Mouse (Mus musculus) kidney, postnatal 0 days (tissue): ENCODE measurements around the gene Cdk17. TPM values are rescaled to one million over a fixed set of nuclear protein-coding genes. Genes with fewer than 3 reads are reported as not detected.

Experiments used
- ATAC-seq: fragments of 200-750 bp; cut with Nextera tagmentation; replicated peaks from 2 replicates; pipeline ENCODE4 v1.8.0; 2017; ENCODE audit warnings: low read depth, moderate number of reproducible peaks, moderate TSS enrichment, moderate library complexity; ENCODE audit not compliant: low FRiP score
- DNase-seq: peaks from one replicate; pipeline ENCODE4 v3.0.0-alpha.2; 2016; ENCODE audit warnings: low spot score
- H3K27ac ChIP-seq: fragments of 300-500 bp; sonication (generic); 2 replicates; pipeline ENCODE4 v1.5.1; 2014; ENCODE audit warnings: mild to moderate bottlenecking
- H3K27me3 ChIP-seq: fragments of 300-500 bp; sonication (generic); 2 replicates; pipeline ENCODE4 v1.6.1; 2014; ENCODE audit warnings: low read length, mixed read lengths; ENCODE audit not compliant: insufficient read depth
- H3K36me3 ChIP-seq: fragments of 300-500 bp; sonication (generic); 2 replicates; pipeline ENCODE4 v1.6.1; 2014; ENCODE audit warnings: low read length, mixed read lengths; ENCODE audit not compliant: insufficient read depth
- H3K4me1 ChIP-seq: fragments of 300-500 bp; sonication (generic); replicated peaks from 2 replicates; pipeline ENCODE4 v1.6.1; 2014; ENCODE audit warnings: antibody characterized with exemption, low read length, mixed read lengths; ENCODE audit not compliant: insufficient read depth
- H3K4me2 ChIP-seq: fragments of 300-500 bp; sonication (generic); 2 replicates; pipeline ENCODE4 v1.6.1; 2014; ENCODE audit warnings: mild to moderate bottlenecking, low read length, moderate library complexity, mixed read lengths
- H3K4me3 ChIP-seq: fragments of 300-500 bp; sonication (generic); replicated peaks from 2 replicates; pipeline ENCODE4 v1.5.1; 2014; ENCODE audit warnings: low read depth, low read length
- H3K9ac ChIP-seq: fragments of 300-500 bp; sonication (generic); 2 replicates; pipeline ENCODE4 v1.6.1; 2014; ENCODE audit warnings: low read depth, low read length
- H3K9me3 ChIP-seq: fragments of 300-500 bp; sonication (generic); replicated peaks from 2 replicates; pipeline ENCODE4 v1.6.1; 2016; ENCODE audit warnings: low read length, inconsistent platforms, mixed read lengths
- CTCF ChIP-seq: IDR thresholded peaks from 2 replicates; pipeline ENCODE4 v1.5.1; 2016; ENCODE audit warnings: antibody characterized with exemption, low read depth, mild to moderate bottlenecking, moderate library complexity
- WGBS: fragments of 180-500 bp; shearing (Covaris S2); extraction: QIAGEN DNeasy Blood & Tissue Kit; methylation state at CpG from one replicate; pipeline ENCODE4 v1.1.7; 2014; 5-methylcytosine and 5-hydroxymethylcytosine counted together
- polyA plus RNA-seq: library from polyadenylated mRNA; unstranded; fragments of >200 nt; fragmentation: Nextera tagmentation; extraction: Ambion mirVana; gene quantifications from 2 replicates; pipeline ENCODE4 v1.2.1, GENCODE M21; 2015

Cdk17 gene
- polyA plus RNA-seq, 1 experiment from 2014 or later: 16.4 TPM

DNA sequence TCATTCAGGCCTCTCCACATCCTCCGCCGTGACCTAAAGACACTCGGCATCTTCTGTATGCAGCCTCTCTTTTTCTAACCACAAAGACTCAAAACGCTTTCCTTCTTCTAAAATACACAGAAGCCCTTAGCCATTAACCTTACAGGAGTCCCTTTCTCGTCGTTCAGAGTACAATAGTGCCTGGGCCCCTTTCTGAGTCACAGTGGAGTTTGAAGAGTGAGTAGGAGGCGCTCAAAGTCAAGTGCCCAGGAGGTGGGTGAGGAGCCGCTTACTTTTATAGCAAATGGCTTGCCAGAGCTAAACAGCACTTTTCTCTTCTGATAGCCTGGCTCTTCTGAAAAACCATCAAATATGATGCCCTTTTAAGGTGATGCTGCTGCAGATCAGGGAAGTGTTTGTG, 67.2 kb downstream of the Cdk17 start:
- no peak for ATAC-seq
- 65% methylated on average over 8 of the region's 8 CpGs for WGBS
- no peak for DNase-seq
- no peak overlapping the region for H3K27ac ChIP-seq
- no peak overlapping the region for H3K4me3 ChIP-seq
- H3K27me3 ChIP-seq: no peaks in the 10 kb centered on the region
- no peaks in the 10 kb centered on the region for H3K9me3 ChIP-seq
- H3K9ac ChIP-seq: no peak overlapping the region
- H3K4me1 ChIP-seq: no peaks in the 10 kb centered on the region
- no peak overlapping the region for H3K4me2 ChIP-seq
- H3K36me3 ChIP-seq: no peaks in the 10 kb centered on the region; the same call in 1 of the 2 replicates
- no peak for TF ChIP-seq CTCF

DNA sequence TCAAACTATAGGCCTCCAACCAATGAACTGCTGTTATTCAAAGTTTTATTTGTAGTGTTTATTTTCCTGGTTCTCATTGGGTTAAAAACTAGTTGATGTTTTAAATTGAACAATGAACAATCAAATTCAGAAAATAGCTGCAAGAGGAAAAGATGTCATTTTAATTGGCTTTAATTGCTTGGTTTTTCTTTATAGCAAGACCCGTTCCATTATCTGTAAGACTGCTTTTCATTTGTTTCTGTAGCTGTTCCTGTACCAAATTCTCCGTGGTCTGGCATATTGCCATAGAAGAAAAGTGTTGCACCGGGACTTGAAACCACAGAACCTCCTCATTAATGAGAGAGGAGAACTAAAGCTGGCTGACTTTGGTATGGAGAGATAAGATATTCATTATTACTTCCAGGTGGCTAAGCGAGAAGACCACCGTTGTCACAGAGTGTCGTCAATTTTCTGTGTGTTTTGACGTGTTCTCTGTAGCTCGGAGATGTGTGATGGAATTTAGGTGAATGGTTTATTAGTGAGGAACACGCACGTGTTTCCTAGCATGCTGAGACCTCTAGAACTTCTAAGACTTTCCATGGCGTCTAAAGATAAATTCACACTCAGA, 67.8 kb downstream of the Cdk17 start:
- DNase-seq: no peak
- H3K27ac ChIP-seq: no peak overlapping the region
- WGBS: 74% methylated on average over 11 of the region's 11 CpGs

DNA sequence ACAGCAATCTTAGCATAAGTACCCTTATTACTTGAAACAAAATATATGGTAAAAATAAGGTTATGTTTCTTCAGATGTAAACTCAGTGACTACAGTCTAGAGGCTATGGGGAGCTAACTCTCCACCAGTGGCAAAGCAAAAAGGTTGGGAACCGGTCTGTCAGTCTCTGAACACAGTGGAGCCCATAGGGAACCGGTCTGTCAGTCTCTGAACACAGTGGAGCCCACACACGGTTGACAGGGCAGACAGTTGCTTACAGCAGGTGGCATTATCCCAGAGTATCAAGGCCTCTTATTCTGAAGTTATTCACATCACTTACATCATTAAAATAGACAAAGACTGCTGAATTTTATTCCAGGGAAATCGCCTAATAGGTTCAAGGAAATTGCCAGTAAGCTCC, 70.8 kb downstream of the Cdk17 start:
- no peak for ATAC-seq
- H3K36me3 ChIP-seq: peaks cover 13% of the 10 kb centered on the region
- H3K4me3 ChIP-seq: no peak overlapping the region
- TF ChIP-seq CTCF: no peak
- H3K4me1 ChIP-seq: no peaks in the 10 kb centered on the region
- H3K9ac ChIP-seq: no peak overlapping the region
- no peak for DNase-seq
- WGBS: 74% methylated on average over 4 of the region's 4 CpGs
- no peaks in the 10 kb centered on the region for H3K27me3 ChIP-seq
- H3K9me3 ChIP-seq: no peaks in the 10 kb centered on the region
- no peak overlapping the region for H3K4me2 ChIP-seq
- H3K27ac ChIP-seq: no peak overlapping the region

More for the DNA sequence above, 67.8 kb downstream of the Cdk17 start:
- H3K4me3 ChIP-seq: no peak overlapping the region
- no peak overlapping the region for H3K9ac ChIP-seq
- ATAC-seq: no peak
- no peak for TF ChIP-seq CTCF
- H3K9me3 ChIP-seq: no peaks in the 10 kb centered on the region
- H3K4me1 ChIP-seq: no peaks in the 10 kb centered on the region
- H3K27me3 ChIP-seq: no peaks in the 10 kb centered on the region
- peaks cover 3% of the 10 kb centered on the region for H3K36me3 ChIP-seq
- H3K4me2 ChIP-seq: no peak overlapping the region

DNA sequence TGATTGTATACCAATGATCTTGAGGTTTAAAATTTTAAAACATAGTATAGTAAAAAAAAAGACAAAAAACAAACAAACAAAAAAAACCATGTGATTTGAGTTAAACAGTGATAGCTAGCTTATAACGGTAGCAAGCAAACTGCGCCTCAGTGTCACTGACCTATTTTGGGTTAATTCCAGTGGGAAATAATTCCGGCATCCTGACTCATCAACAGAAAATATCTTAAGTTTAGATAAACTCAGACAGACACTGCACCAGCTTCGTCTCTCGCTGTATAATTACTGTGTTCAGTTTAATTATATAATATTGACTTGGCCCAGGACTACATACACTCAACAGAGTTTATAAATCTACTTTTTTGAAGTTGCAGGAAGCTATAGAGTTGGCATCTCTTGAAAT, 71.2 kb downstream of the Cdk17 start:
- Histone ChIP-seq H3K4me1 (no peaks in the 10 kb centered on the region), H3K4me3 (no peak overlapping the region), H3K36me3 (peaks cover 13% of the 10 kb centered on the region), H3K4me2 (no peak overlapping the region), H3K9me3 (no peaks in the 10 kb centered on the region), H3K27me3 (no peaks in the 10 kb centered on the region), H3K27ac (no peak overlapping the region), H3K9ac (no peak overlapping the region)
- WGBS: 87% methylated on average over 5 of the region's 5 CpGs
- no peak for ATAC-seq
- DNase-seq: no peak
- TF ChIP-seq CTCF: no peak

DNA sequence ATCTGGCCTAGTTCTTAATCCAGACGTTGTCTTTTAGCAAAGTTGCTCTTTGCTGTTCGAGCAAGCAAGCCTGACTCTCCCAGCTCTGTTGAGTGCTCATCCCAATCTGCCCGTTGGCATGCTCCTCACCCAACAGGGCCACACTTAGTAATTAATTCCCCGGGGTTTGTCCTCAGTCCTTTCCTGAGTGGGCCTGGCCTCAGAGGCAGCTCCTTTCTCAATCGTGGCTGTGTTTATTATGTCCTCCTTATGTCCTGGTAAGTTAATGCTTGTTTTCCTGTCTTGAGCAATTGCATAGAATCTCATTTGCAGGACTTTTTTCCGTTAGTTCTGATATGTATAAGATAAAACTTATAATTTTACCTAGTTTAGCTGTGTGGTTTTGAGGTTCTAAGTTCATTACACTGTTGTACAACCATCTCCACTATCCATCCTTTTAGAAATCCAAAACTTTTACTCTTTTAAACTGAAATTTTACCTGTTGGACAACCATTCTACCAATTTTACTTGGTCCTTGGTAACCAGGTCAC, 73.1 kb downstream of the Cdk17 start:
- Histone ChIP-seq H3K36me3 (peaks cover 24% of the 10 kb centered on the region), H3K4me2 (no peak overlapping the region), H3K4me3 (no peak overlapping the region), H3K27me3 (no peaks in the 10 kb centered on the region), H3K4me1 (no peaks in the 10 kb centered on the region), H3K27ac (no peak overlapping the region), H3K9me3 (no peaks in the 10 kb centered on the region), H3K9ac (no peak overlapping the region)
- TF ChIP-seq CTCF: no peak
- 84% methylated on average over 6 of the region's 6 CpGs for WGBS
- ATAC-seq (no peak), DNase-seq (no peak)

DNA sequence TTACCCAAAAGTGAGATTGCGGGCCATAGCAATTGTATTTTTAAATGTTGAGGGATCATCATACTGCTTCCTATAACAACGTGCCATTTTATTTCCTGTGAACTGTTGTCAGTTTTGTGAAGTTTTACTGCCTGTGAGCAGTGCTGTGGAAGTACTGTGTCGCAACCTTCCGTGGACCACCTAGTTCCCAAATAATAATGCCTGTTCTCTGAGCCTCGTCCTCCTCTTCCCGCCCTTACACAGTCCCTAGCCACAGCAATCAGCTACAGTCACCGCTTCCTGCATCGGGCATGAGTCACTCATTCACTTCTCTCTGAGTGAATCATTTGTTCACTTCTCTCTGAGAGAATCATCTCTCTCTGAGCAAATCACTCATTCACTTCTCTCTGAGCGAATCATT, 74.0 kb downstream of the Cdk17 start:
- Histone ChIP-seq H3K4me3 (no peak overlapping the region), H3K9me3 (no peaks in the 10 kb centered on the region)

More for the DNA sequence above, 74.0 kb downstream of the Cdk17 start:
- ATAC-seq (no peak), DNase-seq (no peak)
- Histone ChIP-seq H3K9ac (no peak overlapping the region), H3K4me1 (no peaks in the 10 kb centered on the region), H3K27ac (no peak overlapping the region), H3K36me3 (peaks cover 29% of the 10 kb centered on the region), H3K27me3 (no peaks in the 10 kb centered on the region), H3K4me2 (no peak overlapping the region)
- no peak for TF ChIP-seq CTCF
- WGBS: 86% methylated on average over 9 of the region's 9 CpGs
